In genomic region chr13:89668981-89669880, GRCm38 (mm10) we compare ENCODE assay signal across 13 mouse cellular contexts.
DNase-seq lines count a peak whose midpoint lies in the region; ATAC-seq and TF ChIP-seq lines count a peak whose summit lies in the region.
"Had no signal": no experiment of that assay in that cellular context is flagged by ENCODE, and none has a peak within 500 bp of the region (broad histone marks: within the 10 kb centered on the region; RNA-seq: fewer than 3 reads in every experiment).

No protein-coding gene starts in this region.

- no peak for TF ChIP-seq POLR2A in cerebellum, adult 2 months (IDR thresholded peaks at IDR 0.05; ENCODE audit: borderline replicate concordance, insufficient read depth, low read length)
- no peak for TF ChIP-seq POLR2A in lung, adult 2 months (IDR thresholded peaks at IDR 0.05; ENCODE audit: borderline replicate concordance, extremely low read depth, low read depth, low read length)

- no peak for TF ChIP-seq CTCF in cerebellum, adult 2 months (IDR thresholded peaks at IDR 0.05; ENCODE audit: borderline replicate concordance, insufficient read depth, low read depth, low read length)
- TF ChIP-seq CTCF in lung, adult 2 months (IDR thresholded peaks at IDR 0.05; ENCODE audit: insufficient read depth, low read length): no peak

- H3K9me3 ChIP-seq in midbrain, embryonic 16.5 days (replicated peaks; ENCODE audit: control insufficient read depth, low read length, poor library complexity, severe bottlenecking): no peaks in the 10 kb centered on the region
- no peaks in the 10 kb centered on the region for H3K9me3 ChIP-seq in midbrain, embryonic 14.5 days (ENCODE audit: control insufficient read depth, low read length)
- H3K9me3 ChIP-seq in forebrain, embryonic 15.5 days: no peaks in the 10 kb centered on the region
- no peaks in the 10 kb centered on the region for H3K9me3 ChIP-seq in neural tube, embryonic 14.5 days (ENCODE audit: control insufficient read depth, low read length)

- no peak overlapping the region for H3K4me2 ChIP-seq in midbrain, embryonic 16.5 days (ENCODE audit: low read length)
- H3K4me2 ChIP-seq in midbrain, embryonic 14.5 days (ENCODE audit: low read length): no peak overlapping the region
- H3K4me2 ChIP-seq in forebrain, embryonic 15.5 days (replicated peaks): no peak overlapping the region
- no peak overlapping the region for H3K4me2 ChIP-seq in neural tube, embryonic 14.5 days (ENCODE audit: low read depth, low read length)
- H3K4me2 ChIP-seq: liver, embryonic 11.5 days had no signal

- no peaks in the 10 kb centered on the region for H3K27me3 ChIP-seq in cerebellum, adult 2 months (ENCODE audit: control insufficient read depth, insufficient read depth, low read length)
- H3K27me3 ChIP-seq in midbrain, embryonic 16.5 days (ENCODE audit: control insufficient read depth, insufficient read depth, low read depth, low read length): no peaks in the 10 kb centered on the region
- no peaks in the 10 kb centered on the region for H3K27me3 ChIP-seq in midbrain, embryonic 14.5 days (ENCODE audit: control insufficient read depth, insufficient read depth, low read length)
- no peaks in the 10 kb centered on the region for H3K27me3 ChIP-seq in forebrain, embryonic 15.5 days
- no peaks in the 10 kb centered on the region for H3K27me3 ChIP-seq in neural tube, embryonic 14.5 days (ENCODE audit: control insufficient read depth, insufficient read depth, low read length)

- H3K36me3 ChIP-seq in midbrain, embryonic 16.5 days (ENCODE audit: control insufficient read depth, insufficient read depth, low read length): no peaks in the 10 kb centered on the region
- peaks cover 3% of the 10 kb centered on the region; the same call in 1 of the 2 replicates for H3K36me3 ChIP-seq in midbrain, embryonic 14.5 days (ENCODE audit: control insufficient read depth, insufficient read depth, low read length)
- H3K36me3 ChIP-seq in forebrain, embryonic 15.5 days: peaks cover 25% of the 10 kb centered on the region
- H3K36me3 ChIP-seq in neural tube, embryonic 14.5 days (ENCODE audit: control insufficient read depth, insufficient read depth, low read length): no peaks in the 10 kb centered on the region

- no peak overlapping the region for H3K9ac ChIP-seq in midbrain, embryonic 16.5 days (ENCODE audit: low read depth, low read length)
- H3K9ac ChIP-seq in midbrain, embryonic 14.5 days (replicated peaks; ENCODE audit: low read length): no peak overlapping the region
- no peak overlapping the region for H3K9ac ChIP-seq in forebrain, embryonic 15.5 days (replicated peaks)
- no peak overlapping the region for H3K9ac ChIP-seq in neural tube, embryonic 14.5 days (replicated peaks; ENCODE audit: low read depth, low read length)

- no peak overlapping the region for H3K4me3 ChIP-seq in cerebellum, adult 2 months (replicated peaks; ENCODE audit: insufficient read depth, low read depth, low read length)
- H3K4me3 ChIP-seq in midbrain, embryonic 16.5 days (ENCODE audit: low read depth, low read length): no peak overlapping the region
- H3K4me3 ChIP-seq in midbrain, embryonic 14.5 days (replicated peaks; ENCODE audit: low read depth, low read length): no peak overlapping the region
- H3K4me3 ChIP-seq in forebrain, embryonic 15.5 days: no peak overlapping the region
- no peak overlapping the region for H3K4me3 ChIP-seq in neural tube, embryonic 14.5 days (ENCODE audit: low read depth, low read length)
- H3K4me3 ChIP-seq in lung, adult 2 months (replicated peaks; ENCODE audit: extremely low read depth, low read depth, low read length): no peak overlapping the region
- H3K4me3 ChIP-seq: erythroblast, embryonic 14.5 days had no signal

- H3K4me1 ChIP-seq in cerebellum, adult 2 months (ENCODE audit: control insufficient read depth, insufficient read depth, low read length): no peaks in the 10 kb centered on the region
- no peaks in the 10 kb centered on the region for H3K4me1 ChIP-seq in midbrain, embryonic 16.5 days (ENCODE audit: control insufficient read depth, insufficient read depth, low read length)
- no peaks in the 10 kb centered on the region for H3K4me1 ChIP-seq in midbrain, embryonic 14.5 days (ENCODE audit: control insufficient read depth, insufficient read depth, low read length)
- H3K4me1 ChIP-seq in forebrain, embryonic 15.5 days: peaks cover 12% of the 10 kb centered on the region
- H3K4me1 ChIP-seq in neural tube, embryonic 14.5 days (ENCODE audit: control insufficient read depth, insufficient read depth, low read length): peaks cover 7% of the 10 kb centered on the region; the same call in 1 of the 2 replicates
- H3K4me1 ChIP-seq in lung, adult 2 months (ENCODE audit: control insufficient read depth, insufficient read depth, low read length): no peaks in the 10 kb centered on the region

- H3K27ac ChIP-seq in cerebellum, adult 2 months (ENCODE audit: insufficient read depth, low read length): no peak overlapping the region
- no peak overlapping the region for H3K27ac ChIP-seq in midbrain, embryonic 16.5 days (ENCODE audit: low read length)
- H3K27ac ChIP-seq in midbrain, embryonic 14.5 days (replicated peaks; ENCODE audit: low read depth, low read length): no peak overlapping the region
- H3K27ac ChIP-seq in forebrain, embryonic 15.5 days (replicated peaks): peak overlapping the region; percentile 49; the same call in 1 of the 2 replicates
- no peak overlapping the region; the same call in 1 of the 2 replicates for H3K27ac ChIP-seq in neural tube, embryonic 14.5 days (ENCODE audit: low read depth, low read length)

- DNase-seq in cerebellum, postnatal 10 days: peak; percentile 11 to 38
- DNase-seq in cerebellum, adult 2 months: no peak
- no peak for DNase-seq in midbrain, embryonic 14.5 days
- DNase-seq in left cerebral cortex, adult 18-20 months (ENCODE audit: low spot score in 2 of 2): no peak
- DNase-seq in lung, adult 2 months: no peak
- DNase-seq: cerebellum, adult 9-11 months; kidney, adult 8-10 months; spleen, adult 18-20 months had no signal

- 43% methylated on average over 10 of the region's 10 CpGs for WGBS in cerebellum, adult 2 months
- 59% methylated on average over 10 of the region's 10 CpGs for WGBS in midbrain, embryonic 16.5 days
- WGBS in midbrain, embryonic 14.5 days: 62% methylated on average over 10 of the region's 10 CpGs
- WGBS in forebrain, embryonic 15.5 days: 18% methylated on average over 10 of the region's 10 CpGs
- WGBS in neural tube, embryonic 14.5 days: 50% methylated on average over 10 of the region's 10 CpGs
- 57% methylated on average over 10 of the region's 10 CpGs for WGBS in lung, adult 2 months

- peak; percentile 25; the same call in 1 of the 2 replicates for ATAC-seq in midbrain, embryonic 16.5 days
- no peak; the same call in 1 of the 2 replicates for ATAC-seq in midbrain, embryonic 14.5 days (ENCODE audit: low FRiP score, low TSS enrichment)
- ATAC-seq in forebrain, embryonic 15.5 days (replicated peaks): peak; percentile 94
- ATAC-seq in neural tube, embryonic 14.5 days (ENCODE audit: low read depth): peak; percentile 65

Comparison
In these comparisons a context has a peak if more than half of its experiments do, and no peak if none do; other contexts are left out.
1. DNase-seq: peak in cerebellum, postnatal 10 days (2 of 2); none in cerebellum, adult 2 months (0 of 2), midbrain, embryonic 14.5 days (single experiment), left cerebral cortex, adult 18-20 months (0 of 2) and lung, adult 2 months (single experiment).